Mouse (Mus musculus) CH12.LX (cell line): Measurements from ENCODE around the gene Glis1. TPM values are rescaled to one million over a fixed set of nuclear protein-coding genes. Genes with fewer than 3 reads are reported as not detected.

Experiments used
- DNase-seq: peaks from one replicate; pipeline ENCODE4 v3.0.0-alpha.2; 2013; ENCODE audit errors: extremely low read depth
- H3K27ac ChIP-seq: 2 replicates; pipeline ENCODE4 v1.5.1; 2012; ENCODE audit warnings: low read depth, mild to moderate bottlenecking, control low read depth, moderate library complexity; ENCODE audit not compliant: insufficient read depth
- H3K27me3 ChIP-seq: replicated peaks from 2 replicates; pipeline ENCODE3; 2012; ENCODE audit warnings: inconsistent platforms
- H3K36me3 ChIP-seq, 2 experiments: replicated peaks in 1 of 2; 2 replicates each; pipeline versions ENCODE3 to v1.6.1; 2012; ENCODE audit warnings: inconsistent platforms in 1 of 2, low read length in 1 of 2, mild to moderate bottlenecking in 1 of 2, mixed read lengths in 1 of 2, moderate library complexity in 1 of 2; ENCODE audit not compliant: control insufficient read depth in 1 of 2, insufficient read depth in 1 of 2
- H3K4me1 ChIP-seq, 2 experiments: 2 replicates each; pipeline ENCODE4 v1.6.1; 2012; ENCODE audit warnings: inconsistent platforms in 1 of 2, moderate library complexity in 1 of 2; ENCODE audit not compliant: insufficient read depth in 2 of 2, control insufficient read depth in 1 of 2
- H3K4me2 ChIP-seq: 2 replicates; pipeline ENCODE4 v1.6.1; 2012; ENCODE audit warnings: low read depth, mild to moderate bottlenecking, control low read depth; ENCODE audit not compliant: poor library complexity, insufficient read depth, severe bottlenecking
- H3K4me3 ChIP-seq, 3 experiments: fragments of 150-350 bp in 1 of 3; sonication (generic) in 1 of 3; replicated peaks in 1 of 3; 2 replicates each; pipeline versions ENCODE3 to v1.5.1; 2011 to 2012; ENCODE audit warnings: low read depth in 2 of 3, low read length in 2 of 3, mild to moderate bottlenecking in 2 of 3, moderate library complexity in 2 of 3, control low read depth in 1 of 3, improper control_type of control experiment in 1 of 3, inconsistent platforms in 1 of 3, mixed read lengths in 1 of 3; ENCODE audit not compliant: poor library complexity in 1 of 3
- H3K79me2 ChIP-seq: replicated peaks from 2 replicates; pipeline ENCODE4 v1.6.1; 2012; ENCODE audit warnings: mild to moderate bottlenecking, moderate library complexity; ENCODE audit not compliant: control insufficient read depth, poor library complexity, insufficient read depth, severe bottlenecking; ENCODE audit errors: extremely low read depth
- H3K9ac ChIP-seq: 2 replicates; pipeline ENCODE4 v1.6.1; 2012; ENCODE audit warnings: low read depth, mild to moderate bottlenecking, control low read depth, moderate library complexity; ENCODE audit not compliant: insufficient read depth
- H3K9me3 ChIP-seq: replicated peaks from 2 replicates; pipeline ENCODE3; 2012; ENCODE audit warnings: low read length, inconsistent platforms, mixed read lengths
- BHLHE40 ChIP-seq: IDR thresholded peaks from 2 replicates; pipeline ENCODE4 v1.6.1; 2011; ENCODE audit warnings: mild to moderate bottlenecking, low read depth, low read length, improper control_type of control experiment
- CHD1 ChIP-seq: IDR thresholded peaks from 2 replicates; pipeline ENCODE4 v1.6.1; 2012; ENCODE audit warnings: low read depth, low read length, improper control_type of control experiment, inconsistent platforms
- CHD2 ChIP-seq: IDR thresholded peaks from 2 replicates; pipeline ENCODE4 v1.6.1; 2011; ENCODE audit warnings: low read length, improper control_type of control experiment
- CTCF ChIP-seq, 2 experiments: IDR thresholded peaks in 1 of 2; conservative IDR thresholded peaks in 1 of 2; 2 replicates each; pipeline ENCODE4 v1.5.1; 2011 to 2012; ENCODE audit warnings: low read depth in 2 of 2, low read length in 2 of 2, improper control_type of control experiment in 1 of 2, inconsistent platforms in 1 of 2, mild to moderate bottlenecking in 1 of 2, moderate library complexity in 1 of 2
- E2F4 ChIP-seq: IDR thresholded peaks from 2 replicates; pipeline ENCODE4 v1.6.1; 2011; ENCODE audit warnings: low read depth, low read length, improper control_type of control experiment; ENCODE audit not compliant: insufficient replicate concordance
- EP300 ChIP-seq: IDR thresholded peaks from 2 replicates; pipeline ENCODE4 v1.6.1; 2011; ENCODE audit warnings: low read length, improper control_type of control experiment
- ETS1 ChIP-seq: conservative IDR thresholded peaks from 2 replicates; pipeline ENCODE4 v1.6.1; 2012; ENCODE audit warnings: low read depth, mild to moderate bottlenecking, inconsistent platforms, low read length, improper control_type of control experiment, moderate library complexity
- GABPA ChIP-seq: IDR thresholded peaks from 2 replicates; pipeline ENCODE4 v1.6.1; 2012; ENCODE audit warnings: low read depth, low read length, improper control_type of control experiment, inconsistent platforms; ENCODE audit not compliant: insufficient replicate concordance
- HCFC1 ChIP-seq: IDR thresholded peaks from 2 replicates; pipeline ENCODE4 v1.6.1; 2012; ENCODE audit warnings: low read depth, mild to moderate bottlenecking, inconsistent platforms, low read length, improper control_type of control experiment
- IRF4 ChIP-seq: IDR thresholded peaks from 2 replicates; pipeline ENCODE4 v1.6.1; 2014; ENCODE audit warnings: low read depth, mild to moderate bottlenecking, inconsistent platforms, low read length, improper control_type of control experiment
- MAX ChIP-seq: IDR thresholded peaks from 2 replicates; pipeline ENCODE4 v1.6.1; 2011; ENCODE audit warnings: low read length, improper control_type of control experiment
- MEF2A ChIP-seq: IDR thresholded peaks from 2 replicates; pipeline ENCODE4 v1.6.1; 2014; ENCODE audit warnings: low read depth, mild to moderate bottlenecking, inconsistent platforms, low read length, improper control_type of control experiment, borderline replicate concordance
- NRF1 ChIP-seq: IDR thresholded peaks from 2 replicates; pipeline ENCODE4 v1.6.1; 2014; ENCODE audit warnings: low read depth, mild to moderate bottlenecking, inconsistent platforms, low read length, improper control_type of control experiment, moderate library complexity
- POLR2A ChIP-seq: IDR thresholded peaks from 2 replicates; pipeline ENCODE4 v1.6.1; 2011; ENCODE audit warnings: low read depth, mild to moderate bottlenecking, improper control_type of control experiment, low read length
- POLR2AphosphoS2 ChIP-seq: IDR thresholded peaks from 2 replicates; pipeline ENCODE4 v1.6.1; 2011; ENCODE audit warnings: low read depth, low read length, improper control_type of control experiment
- SIN3A ChIP-seq: IDR thresholded peaks from 2 replicates; pipeline ENCODE4 v1.6.1; 2012; ENCODE audit warnings: low read length, improper control_type of control experiment, inconsistent platforms
- SMC3 ChIP-seq: IDR thresholded peaks from 2 replicates; pipeline ENCODE4 v1.6.1; 2011; ENCODE audit warnings: low read depth, low read length, improper control_type of control experiment
- TCF12 ChIP-seq: IDR thresholded peaks from 2 replicates; pipeline ENCODE4 v1.6.1; 2014; ENCODE audit warnings: low read depth, mild to moderate bottlenecking, inconsistent platforms, low read length, improper control_type of control experiment
- UBTF ChIP-seq: IDR thresholded peaks from 2 replicates; pipeline ENCODE4 v1.6.1; 2012; ENCODE audit warnings: low read depth, mild to moderate bottlenecking, inconsistent platforms, low read length, improper control_type of control experiment, moderate library complexity
- USF1 ChIP-seq: IDR thresholded peaks from 2 replicates; pipeline ENCODE4 v1.6.1; 2014; ENCODE audit warnings: low read depth, mild to moderate bottlenecking, inconsistent platforms, low read length, improper control_type of control experiment
- ZC3H11A ChIP-seq: IDR thresholded peaks from 2 replicates; pipeline ENCODE4 v1.6.1; 2012; ENCODE audit warnings: low read depth, mild to moderate bottlenecking, inconsistent platforms, low read length, improper control_type of control experiment
- ZKSCAN1 ChIP-seq: IDR thresholded peaks from 2 replicates; pipeline ENCODE4 v1.6.1; 2012; ENCODE audit warnings: low read depth, inconsistent platforms, low read length, improper control_type of control experiment, borderline replicate concordance
- ZMIZ1 ChIP-seq: IDR thresholded peaks from 2 replicates; pipeline ENCODE4 v1.6.1; 2012; ENCODE audit warnings: low read depth, mild to moderate bottlenecking, inconsistent platforms, low read length, improper control_type of control experiment
- dilution Hi-C: fragments of 300-500 bp; cut with MboI; formaldehyde crosslinking; loops from 2 replicates; pipeline ENCODE4 v1.14.3; 2020; ENCODE audit warnings: low sequenced_read_pairs; ENCODE audit not compliant: extremely low pct_unique_long_range_greater_than_20kb, extremely low pct_ligation_motif_present
- in situ Hi-C: fragments of 300-500 bp; cut with MboI; formaldehyde crosslinking; loops from 3 replicates; pipeline ENCODE4 v1.14.3; 2019; ENCODE audit warnings: low sequenced_read_pairs, low pct_ligation_motif_present, low pct_unique_long_range_greater_than_20kb, mixed read lengths
- polyA plus RNA-seq: library from polyadenylated mRNA; unstranded; fragments of >175 nt; gene quantifications from 2 replicates; pipeline ENCODE4 v1.2.1, GENCODE M21; 2012; ENCODE audit warnings: low read depth; ENCODE audit not compliant: insufficient read length
- total RNA-seq, 2 experiments: library from RNA; depleted of rRNA; stranded (reverse); fragments of 300-350 nt in 1 of 2; fragments of >200 nt in 1 of 2; gene quantifications; 2 replicates each; pipeline ENCODE4 v1.2.3; 2012 to 2014

Glis1 gene
- total and polyA plus RNA-seq, 3 experiments: 0.08 to 2.2 (median 0.17) TPM

GRCm38 (mm10) chr4:107617596-107618230, 183.3 kb downstream of the Glis1 start:
- Histone ChIP-seq H3K4me3 (peak overlapping the region in 1 of 3 experiments; percentile 38), H3K36me3 (peaks cover 0 to 3% of the 10 kb centered on the region in 2 experiments), H3K27me3 (no peaks in the 10 kb centered on the region), H3K9me3 (no peaks in the 10 kb centered on the region), H3K27ac (no peak overlapping the region), H3K4me1 (peaks cover 11 to 33% of the 10 kb centered on the region in 2 experiments), H3K4me2 (no peak overlapping the region), H3K79me2 (no peaks in the 10 kb centered on the region), H3K9ac (no peak overlapping the region)
- TF ChIP-seq SMC3 (no peak), CHD2 (no peak), TCF12 (no peak), SIN3A (no peak), BHLHE40 (peak; percentile 66), ZMIZ1 (no peak), HCFC1 (no peak), CTCF (conservative IDR thresholded peaks at IDR 0.05 in 1 of 2, IDR thresholded peaks at IDR 0.05 in 1 of 2; ENCODE audit: low read depth in 2 of 2, low read length in 2 of 2) (no peak), POLR2A (no peak), GABPA (no peak), ZKSCAN1 (no peak), POLR2AphosphoS2 (no peak), ZC3H11A (no peak), ETS1 (peak; percentile 34; the same call in 1 of the 2 replicates), IRF4 (peak; percentile 42; the same call in 1 of the 2 replicates), MEF2A (no peak), NRF1 (no peak)
- DNase-seq: peak; percentile 72
- in situ Hi-C loops (no loop called here), dilution Hi-C loops (no loop called here)

DNA sequence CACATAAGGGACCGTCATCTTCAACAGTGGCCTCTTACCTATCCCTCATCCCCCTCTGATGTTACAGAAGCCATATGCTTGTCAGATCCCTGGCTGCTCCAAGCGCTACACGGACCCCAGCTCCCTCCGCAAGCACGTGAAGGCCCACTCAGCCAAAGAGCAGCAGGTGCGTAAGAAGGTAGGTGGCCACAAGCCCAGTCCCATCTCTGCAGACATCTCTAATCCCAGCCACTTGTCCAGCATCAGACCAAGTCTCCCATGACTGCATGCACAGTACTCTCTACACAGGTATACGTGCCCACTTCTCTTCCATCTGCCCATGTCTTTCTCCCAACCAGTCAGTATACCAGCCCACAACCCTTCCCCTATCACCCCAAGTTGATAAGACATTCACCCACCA, 185.1 kb downstream of the Glis1 start:
- DNase-seq: no peak
- no peak overlapping the region for H3K9ac ChIP-seq
- dilution Hi-C loops: no loop called here
- in situ Hi-C loops: no loop called here
- no peaks in the 10 kb centered on the region for H3K79me2 ChIP-seq
- H3K36me3 ChIP-seq: peaks cover 0 to 14% of the 10 kb centered on the region in 2 experiments
- H3K27me3 ChIP-seq: no peaks in the 10 kb centered on the region
- no peak overlapping the region for H3K4me3 ChIP-seq
- no peak for TF ChIP-seq CHD2
- no peak for TF ChIP-seq MAX
- TF ChIP-seq E2F4: no peak
- no peak for TF ChIP-seq USF1
- TF ChIP-seq UBTF: no peak
- no peak for TF ChIP-seq CHD1
- TF ChIP-seq SMC3: no peak
- TF ChIP-seq EP300: no peak
- H3K9me3 ChIP-seq: no peaks in the 10 kb centered on the region
- H3K4me1 ChIP-seq: peaks cover 11 to 33% of the 10 kb centered on the region in 2 experiments
- H3K4me2 ChIP-seq: no peak overlapping the region
- no peak overlapping the region for H3K27ac ChIP-seq
